Mouse (Mus musculus): ENCODE measurements around the gene Hormad2.

Gene Hormad2

DNA sequence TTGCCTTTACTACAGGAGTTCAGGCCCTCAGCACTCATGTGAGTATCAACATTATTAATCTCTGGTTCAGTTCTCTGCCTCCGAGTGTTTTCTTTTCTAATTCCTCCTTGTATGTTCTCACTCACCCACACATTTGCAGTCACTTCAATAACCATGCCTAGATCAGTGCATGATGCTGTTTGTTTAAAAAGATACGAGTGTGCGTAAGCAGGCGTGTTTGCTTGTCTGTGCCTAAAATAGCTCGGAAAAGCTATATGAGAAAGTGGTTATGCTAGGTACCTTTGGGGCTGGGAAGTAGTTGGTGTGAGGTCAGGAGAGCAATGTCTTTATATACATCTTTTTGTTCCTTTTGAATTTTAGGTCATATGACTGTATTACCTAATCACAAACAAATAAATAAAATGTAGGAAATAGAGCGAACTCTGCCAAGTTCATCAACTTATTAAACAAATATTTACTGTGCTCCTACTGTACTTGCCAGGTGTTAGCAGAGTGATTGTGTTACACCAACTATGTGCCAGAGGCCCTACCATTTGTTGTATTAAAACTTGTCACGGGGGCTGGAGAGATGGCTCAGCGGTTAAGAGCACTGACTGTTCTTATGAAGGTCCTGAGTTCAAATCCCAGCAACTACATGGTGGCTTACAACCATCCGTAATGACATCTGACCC is 100.7 kb downstream of the Hormad2 start:
- DNase-seq (ENCODE audit: low read depth, low spot score) = no peak

DNA sequence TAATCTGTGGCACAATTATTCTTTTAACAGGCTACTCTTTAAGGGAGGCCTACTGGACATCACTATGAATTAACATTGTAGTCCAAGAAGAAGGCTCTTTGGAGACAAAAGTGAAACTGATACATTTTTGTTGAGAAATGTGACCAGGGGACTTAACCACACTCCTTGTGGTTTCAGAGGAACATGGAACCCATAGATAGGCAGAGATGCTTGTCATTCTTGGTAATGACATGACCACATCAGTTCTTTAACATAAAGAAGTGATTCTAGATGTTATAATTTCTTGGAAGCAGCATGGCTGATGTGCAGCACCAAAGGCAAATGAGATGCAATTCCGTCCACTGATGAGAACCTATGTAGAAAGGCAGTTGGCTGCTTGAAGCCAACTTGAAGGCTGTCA is 101.6 kb downstream of the Hormad2 start:
- DNase-seq (ENCODE audit: low read depth, low spot score) = no peak

DNA sequence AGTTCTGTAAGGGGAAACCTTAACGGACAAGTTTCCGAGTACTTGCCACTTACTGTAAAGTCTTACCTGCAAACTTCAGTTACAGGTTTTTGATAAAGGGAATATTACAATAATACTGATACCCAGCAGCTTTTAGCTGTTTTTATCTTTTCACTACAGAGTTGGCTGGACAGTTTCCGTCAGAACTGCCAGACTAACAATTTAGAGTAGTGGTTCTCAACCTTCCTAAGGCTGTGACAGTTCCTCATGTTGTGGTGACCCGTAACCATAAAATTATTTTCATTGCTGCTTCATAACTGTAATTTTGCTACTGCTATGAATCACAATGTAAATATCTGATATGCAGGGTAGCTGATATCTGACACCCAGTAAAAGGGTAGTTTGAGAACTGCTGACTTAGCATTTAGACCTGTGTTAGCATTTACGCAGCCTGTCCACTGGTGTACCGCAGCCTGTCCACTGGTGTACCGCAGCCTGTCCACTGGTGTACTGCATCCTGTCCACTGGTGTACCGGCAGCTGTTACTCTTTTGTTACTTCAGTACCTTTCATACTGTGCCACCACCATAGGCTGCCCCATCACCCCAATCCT is 104.1 kb downstream of the Hormad2 start:
- no peak for DNase-seq (ENCODE audit: low read depth, low spot score)

DNA sequence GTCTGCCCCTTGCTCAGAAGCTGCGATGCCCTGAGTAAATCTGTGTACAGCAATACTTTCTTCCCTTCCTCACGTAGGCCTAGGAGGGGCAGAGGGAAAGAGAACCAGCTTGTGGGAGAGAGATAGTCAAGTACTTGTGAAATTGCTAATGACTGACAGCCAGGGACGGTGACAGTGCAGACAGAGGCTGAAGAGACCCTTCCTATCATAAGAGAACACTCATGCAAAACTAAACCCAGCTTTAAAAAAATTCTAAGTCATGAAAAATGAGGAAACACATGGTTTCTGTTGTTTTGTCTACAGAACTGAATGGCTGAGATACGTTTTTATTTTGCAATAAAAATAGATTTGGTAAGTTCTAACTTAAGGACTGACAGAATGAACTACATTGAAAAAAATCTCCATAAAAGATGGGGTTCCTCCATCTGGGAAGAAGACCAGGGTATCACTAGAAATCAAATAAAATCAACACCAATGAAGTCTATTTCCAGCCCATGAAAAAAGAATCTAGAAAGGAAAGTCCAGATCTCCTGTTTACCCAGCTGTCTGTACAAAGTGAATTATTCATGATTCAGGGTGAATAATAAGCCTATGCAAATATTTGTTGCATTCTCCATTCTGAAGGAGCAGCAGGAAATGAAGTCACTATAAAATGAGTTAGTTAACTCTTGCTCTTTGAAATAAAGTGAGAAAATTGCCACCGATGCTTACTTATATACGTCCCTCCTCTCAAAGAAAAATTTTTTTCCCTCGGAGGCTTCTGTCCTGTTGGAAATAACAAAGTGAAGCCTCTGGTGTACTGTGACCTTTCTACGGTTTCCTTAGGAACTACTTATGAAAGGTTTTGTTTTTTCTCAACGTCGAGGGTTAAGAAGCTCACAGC is 104.9 kb downstream of the Hormad2 start:
- no peak for DNase-seq (ENCODE audit: low read depth, low spot score)

DNA sequence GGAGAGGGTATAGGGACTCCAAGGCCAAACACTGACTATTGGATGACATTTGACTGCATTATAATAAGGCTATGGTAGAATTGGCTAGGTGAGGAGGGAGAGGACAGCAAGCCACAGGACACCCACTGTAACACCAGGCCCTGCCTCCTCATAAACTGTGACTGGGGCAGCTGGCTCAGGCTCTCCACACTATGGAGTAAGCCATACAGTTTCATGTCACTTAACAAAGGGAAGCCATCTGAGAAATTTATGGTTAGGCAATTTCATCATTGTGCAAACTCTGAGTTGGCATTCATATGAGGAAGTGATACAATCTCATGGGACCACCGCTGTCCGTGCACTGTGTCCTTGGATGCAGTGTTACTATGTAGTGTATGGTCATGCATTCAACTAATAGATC is 107.9 kb downstream of the Hormad2 start:
- no peak for DNase-seq (ENCODE audit: low read depth, low spot score)

DNA sequence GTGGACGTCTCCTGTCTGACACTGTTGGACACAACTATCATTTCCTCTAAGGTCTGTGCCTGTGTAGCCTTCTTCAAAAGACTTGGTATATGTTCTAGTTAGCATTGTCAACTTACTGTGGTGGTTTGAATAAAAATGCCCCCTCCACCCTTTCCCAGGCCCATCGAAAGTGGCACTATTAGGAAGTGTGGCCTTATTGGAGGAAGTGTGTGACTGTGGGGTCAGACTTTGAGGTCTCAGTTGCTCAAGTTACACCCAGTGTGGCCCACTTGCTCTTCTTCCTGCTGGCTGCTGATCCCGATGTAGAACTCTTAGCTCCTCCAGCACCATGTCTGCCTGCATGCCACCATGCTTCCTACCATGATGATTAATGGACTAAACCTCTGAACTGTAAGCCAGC is 112.7 kb downstream of the Hormad2 start:
- no peak for DNase-seq (ENCODE audit: low read depth, low spot score)

DNA sequence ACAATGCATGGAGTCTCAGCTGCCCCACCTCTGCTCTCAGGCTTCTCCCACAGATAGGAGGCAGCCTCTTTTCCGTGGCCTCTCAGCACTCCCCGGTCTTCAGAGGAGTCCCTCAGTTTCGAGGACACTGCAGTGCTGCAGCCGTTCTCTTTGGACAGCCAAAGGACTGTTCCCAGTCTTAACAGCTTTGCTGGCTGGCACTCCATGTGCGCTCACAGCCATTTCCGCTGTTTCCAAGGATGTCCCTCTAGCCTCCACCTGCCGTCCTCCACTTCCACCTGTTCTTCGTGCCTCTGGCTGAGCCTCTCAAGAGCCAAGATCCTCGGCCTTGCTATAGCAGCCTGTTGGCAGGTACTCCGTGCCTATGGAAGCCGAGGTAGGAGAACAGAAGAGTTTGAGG is 117.4 kb downstream of the Hormad2 start:
- DNase-seq (ENCODE audit: low read depth, low spot score) = no peak

DNA sequence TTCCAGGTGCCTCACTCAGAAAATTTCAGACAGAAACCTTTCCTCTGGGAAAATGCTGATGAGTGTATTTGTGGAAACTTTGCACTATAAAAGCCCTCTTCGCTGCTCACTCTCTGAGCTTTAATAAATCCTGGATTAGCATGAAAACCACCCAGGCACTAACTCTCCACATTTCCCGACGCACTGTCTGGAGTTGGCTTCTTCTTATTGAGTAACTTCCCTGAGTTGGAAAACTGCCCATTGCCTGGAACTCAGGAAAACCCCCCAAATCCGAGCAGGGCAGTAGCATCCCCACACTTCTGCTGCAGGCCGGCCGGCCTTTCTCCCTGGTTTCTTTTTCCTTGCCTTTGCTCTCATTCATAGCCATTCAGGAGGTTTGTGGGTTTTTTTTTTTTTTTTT is 118.0 kb downstream of the Hormad2 start:
- no peak for DNase-seq (ENCODE audit: low read depth, low spot score)

DNA sequence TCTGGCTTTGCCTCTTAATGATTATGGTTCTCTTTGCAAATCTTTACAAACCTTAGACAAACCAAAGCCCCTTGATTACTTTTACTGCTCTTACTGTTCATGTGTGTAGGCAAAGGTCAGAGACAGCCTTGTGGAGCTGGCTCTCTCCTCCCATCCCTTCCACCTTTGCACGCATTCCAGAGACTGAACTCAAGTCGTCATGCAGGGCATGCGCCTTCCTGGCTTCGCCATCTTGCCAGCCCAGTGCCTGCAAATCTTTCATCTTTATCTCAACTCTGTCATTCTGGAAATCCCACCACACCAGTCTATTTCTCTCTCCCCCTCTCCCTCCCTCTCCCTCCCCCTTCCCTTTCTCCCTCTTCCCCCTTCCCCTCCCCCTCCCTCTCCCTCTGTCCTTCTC is 120.0 kb downstream of the Hormad2 start:
- DNase-seq (ENCODE audit: low read depth, low spot score) = no peak

DNA sequence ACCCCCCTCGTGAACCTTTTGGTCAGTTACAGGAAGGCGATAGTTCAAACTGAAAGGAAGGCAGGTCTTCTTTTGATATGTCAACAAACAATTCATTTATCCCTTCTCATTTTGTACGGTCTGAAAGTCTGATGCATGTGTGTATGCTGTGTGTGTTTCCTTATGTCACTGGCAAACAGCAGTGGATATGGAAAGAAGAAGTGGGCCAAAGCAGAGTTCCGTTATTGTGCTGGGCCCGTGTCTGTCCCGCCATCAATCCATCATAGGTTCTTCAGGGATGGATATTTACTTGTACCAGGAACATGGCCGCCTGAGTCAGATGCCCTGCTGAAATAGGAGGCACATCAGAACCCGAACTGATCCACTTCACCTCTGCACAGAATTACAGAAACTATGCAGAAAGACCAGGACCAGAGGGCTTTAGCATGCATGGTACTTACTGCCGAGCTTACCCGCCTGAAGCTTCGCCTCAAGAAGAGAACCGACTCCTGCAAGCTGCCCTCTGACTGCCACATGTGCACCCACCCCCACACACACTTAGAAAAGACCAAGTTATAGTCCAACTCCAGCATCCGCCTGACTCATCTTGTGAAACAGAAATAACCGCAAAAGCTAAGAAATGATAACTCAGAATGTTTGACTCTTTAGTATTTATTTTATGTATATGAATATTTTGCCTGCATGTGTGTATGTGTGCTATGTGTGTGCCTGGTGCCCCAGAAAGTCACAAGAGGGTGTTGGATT is 121.5 kb downstream of the Hormad2 start:
- DNase-seq (ENCODE audit: low read depth, low spot score) = no peak

DNA sequence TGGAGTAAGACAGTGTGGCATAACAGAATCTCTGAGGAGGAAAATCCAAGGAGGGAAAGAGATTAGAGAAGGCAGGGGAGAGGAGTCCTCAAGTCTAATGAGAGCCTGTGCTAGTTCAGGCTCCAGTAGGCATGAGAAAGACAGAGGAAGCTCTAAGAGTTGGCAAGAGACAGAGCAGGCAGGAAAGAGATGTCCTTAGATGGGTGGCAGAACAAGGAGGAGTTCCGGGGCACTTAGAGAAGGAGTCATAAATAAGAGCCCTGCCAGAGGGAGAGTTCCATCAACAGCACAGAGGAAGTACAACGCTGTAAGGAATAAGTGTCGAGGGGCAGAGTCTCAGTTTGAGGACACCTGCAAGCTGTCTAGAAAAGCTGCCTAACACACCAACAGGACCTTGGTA is 122.9 kb downstream of the Hormad2 start:
- no peak for DNase-seq (ENCODE audit: low read depth, low spot score)

DNA sequence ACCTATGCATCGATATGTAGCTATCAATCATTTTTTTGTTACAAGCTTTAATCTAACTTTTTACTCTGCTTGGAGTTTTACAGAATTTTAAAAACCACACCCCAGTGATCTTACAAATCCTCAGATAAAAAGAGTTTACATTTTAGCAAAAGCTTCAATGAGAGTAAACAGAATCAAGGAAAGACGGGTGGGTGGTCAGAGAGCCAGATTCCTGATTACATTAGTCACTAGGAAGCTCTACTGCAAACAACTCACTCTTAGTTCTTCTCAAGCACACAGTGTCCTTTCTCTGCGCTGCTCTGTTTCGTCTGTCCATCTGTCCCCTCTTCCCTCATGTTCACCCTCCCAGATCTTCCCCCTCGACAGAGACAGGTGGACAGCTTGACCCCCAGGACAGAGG is 123.6 kb downstream of the Hormad2 start:
- no peak for DNase-seq (ENCODE audit: low read depth, low spot score)

DNA sequence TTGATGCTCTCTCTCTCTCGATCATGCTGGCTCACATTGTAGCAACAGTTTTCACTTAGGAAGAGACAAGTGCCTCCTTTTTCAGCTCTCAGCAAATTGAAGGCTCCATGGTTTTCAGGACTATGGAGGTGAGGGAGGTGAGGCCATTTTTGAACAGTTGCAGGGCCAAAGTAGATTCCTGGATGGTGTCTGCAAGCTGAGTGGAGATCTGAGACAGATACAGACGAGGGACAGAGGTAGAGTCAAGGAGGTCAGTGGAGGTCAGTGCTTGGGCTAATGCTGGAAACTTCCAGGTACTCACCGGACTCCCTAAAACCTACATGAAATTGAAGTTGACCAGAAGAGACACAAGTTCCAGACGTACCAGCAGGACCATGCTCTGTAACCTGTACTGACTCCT is 128.7 kb downstream of the Hormad2 start:
- no peak for DNase-seq (ENCODE audit: low read depth, low spot score)

DNA sequence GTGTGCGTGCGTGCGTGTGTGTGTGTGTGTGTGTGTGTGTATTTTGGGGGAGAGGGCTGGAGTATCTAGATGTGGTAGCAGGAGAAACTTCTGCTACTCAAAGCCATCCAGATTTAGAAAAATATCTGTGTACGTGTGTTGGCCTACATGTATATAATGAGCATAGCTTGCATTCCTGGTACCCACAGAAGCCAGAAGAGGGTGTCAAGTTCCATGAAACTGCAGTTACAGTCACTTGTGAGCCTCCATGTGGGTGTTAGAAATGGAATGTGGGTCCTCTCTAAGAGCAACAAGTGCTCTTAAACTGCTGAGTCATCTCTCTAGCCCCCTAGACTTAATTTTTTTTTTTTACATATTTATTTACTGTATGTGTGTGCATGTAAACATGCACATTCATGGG is 130.6 kb downstream of the Hormad2 start:
- DNase-seq (ENCODE audit: low read depth, low spot score) = no peak

DNA sequence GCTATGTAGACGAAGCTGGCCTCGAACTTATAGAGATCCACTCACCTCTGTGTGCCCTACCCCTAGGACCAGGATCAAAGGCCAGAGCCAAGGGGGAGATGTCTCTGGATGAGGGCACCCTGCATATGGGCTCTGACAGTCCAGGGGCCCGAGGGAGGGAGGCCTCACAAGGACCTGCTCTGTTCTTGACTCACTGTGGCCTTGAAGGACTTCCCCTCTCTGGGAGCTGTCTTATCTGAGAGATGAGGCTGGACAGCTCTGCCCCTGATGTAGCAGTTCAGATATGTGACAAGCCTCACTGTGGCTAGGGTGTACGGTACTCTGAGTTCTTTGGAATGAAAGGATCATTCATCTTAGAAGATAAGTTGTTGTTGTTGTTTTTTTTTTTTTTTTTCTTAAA is 131.3 kb downstream of the Hormad2 start:
- no peak for DNase-seq (ENCODE audit: low read depth, low spot score)

DNA sequence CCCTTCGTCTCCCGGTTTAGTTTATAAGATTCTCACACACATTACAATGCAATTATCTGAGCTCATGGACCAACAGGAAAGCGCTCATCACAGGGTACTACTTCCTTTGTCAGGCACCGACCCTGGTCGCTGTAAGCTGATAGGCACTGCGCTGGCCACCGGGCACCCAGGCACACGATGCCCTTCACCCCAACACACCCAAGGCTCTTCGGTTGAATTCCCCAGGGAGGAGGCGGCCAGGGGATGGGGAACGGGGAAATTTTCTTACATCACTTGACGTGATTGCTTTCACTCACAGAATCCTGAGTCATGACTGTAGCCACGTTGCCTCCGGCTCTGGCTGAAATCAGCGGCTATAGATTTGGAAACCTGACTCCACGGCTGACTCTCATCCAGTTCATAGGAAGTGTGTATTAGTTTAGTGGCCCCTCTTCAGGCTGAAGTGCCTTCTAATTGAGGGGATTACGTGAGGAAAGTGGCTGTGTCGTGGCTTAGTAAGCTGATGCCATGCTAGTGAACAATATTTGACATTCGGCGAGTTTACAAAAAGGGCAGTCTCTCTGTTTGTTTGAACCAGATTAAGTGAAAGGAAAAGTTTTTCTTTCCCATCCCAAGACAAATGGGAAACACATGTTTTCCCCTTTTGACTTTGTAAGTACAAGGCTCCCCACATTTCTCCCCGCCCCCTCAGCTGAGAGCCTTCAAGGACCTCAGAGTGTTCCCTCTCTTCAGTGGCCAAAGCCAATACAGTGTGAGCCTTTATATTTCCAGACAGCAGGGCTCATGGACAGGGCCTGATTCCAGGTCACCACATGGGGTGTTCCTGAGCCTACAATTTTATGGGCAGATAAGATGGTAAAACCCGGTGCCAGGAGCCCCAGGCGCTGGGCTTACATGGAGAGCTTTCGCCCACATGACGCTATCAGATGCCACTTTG is 132.1 kb downstream of the Hormad2 start:
- no peak for DNase-seq (ENCODE audit: low read depth, low spot score)

DNA sequence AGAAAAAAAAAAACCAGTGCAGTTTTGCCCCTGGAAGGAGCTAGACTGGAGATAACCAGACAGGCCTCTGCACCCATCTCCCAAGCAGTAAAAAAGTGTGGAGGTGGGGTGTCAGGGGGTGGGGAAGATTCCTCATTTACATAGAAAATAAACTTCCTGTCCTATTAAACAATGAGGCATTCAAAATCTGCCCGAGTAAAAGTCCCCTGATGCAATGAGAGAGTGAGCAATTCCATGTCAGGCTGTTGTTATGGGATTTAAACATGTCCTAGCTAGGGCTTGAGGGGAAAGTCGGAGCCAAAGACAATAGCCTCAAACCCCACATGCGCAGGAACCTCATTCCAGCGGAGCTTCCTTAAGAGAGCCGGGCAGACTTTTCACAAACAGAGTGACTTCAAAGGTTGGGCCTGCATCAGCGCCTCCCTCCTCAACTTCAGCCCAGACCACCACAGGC is 132.8 kb downstream of the Hormad2 start:
- DNase-seq (ENCODE audit: low read depth, low spot score) = peak; percentile 27

DNA sequence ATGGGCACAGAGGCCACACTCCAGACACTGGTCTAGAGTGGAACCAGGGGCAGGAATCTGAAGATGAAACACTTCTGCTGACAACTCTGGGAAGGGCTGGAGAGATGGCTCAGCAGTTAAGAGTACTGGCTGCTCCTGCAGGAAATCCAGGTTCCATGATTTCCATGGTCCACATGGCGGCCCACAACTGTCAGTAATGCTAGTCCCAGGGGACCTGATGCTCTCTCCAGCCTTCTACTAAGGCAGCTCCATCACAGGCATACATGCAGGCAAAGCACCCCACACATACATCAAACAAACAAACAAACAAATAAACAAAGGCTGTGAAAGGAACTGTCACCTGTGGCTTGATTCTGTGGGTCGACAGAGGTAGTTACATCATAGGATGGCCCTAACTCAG is 134.8 kb downstream of the Hormad2 start:
- DNase-seq (ENCODE audit: low read depth, low spot score) = no peak

DNA sequence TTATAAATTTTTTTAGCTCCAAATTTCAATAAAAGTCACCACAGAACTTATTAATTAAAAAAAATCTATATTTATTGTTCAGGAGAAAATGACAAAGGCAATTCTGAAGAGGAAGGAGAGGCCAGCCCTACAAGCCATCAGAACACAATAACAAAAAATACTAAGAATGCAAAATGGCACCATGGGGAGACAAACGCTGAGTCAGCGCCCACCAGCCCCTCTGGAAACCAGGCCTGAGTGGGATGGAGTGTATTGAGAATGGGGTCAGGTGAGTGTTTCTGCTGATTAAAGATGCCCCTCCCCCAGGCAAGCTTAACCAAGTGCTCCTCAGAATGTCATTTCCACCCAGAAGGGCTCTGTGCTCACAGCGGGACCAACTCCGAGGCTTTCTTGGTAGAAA is 135.8 kb downstream of the Hormad2 start:
- DNase-seq (ENCODE audit: low read depth, low spot score) = no peak

DNA sequence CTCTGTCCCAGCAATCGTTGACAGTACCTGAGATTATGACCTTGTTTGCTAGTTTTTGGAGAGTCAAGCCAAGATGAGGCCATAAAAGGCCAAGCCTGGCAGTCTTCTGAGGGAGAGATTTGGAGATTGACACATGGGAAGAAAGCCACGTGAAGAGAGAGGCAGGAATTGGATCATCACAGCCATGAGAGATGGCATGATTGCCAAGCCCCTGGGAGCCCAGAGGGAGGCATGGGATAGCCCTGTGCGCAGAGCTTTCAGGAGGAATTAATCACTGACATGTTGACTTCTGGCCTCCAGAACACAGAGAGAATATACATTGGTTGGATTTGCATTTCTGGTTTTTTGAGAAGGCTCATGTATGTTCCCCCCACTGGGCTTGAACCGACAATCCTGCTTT is 136.7 kb downstream of the Hormad2 start:
- no peak for DNase-seq (ENCODE audit: low read depth, low spot score)

DNA sequence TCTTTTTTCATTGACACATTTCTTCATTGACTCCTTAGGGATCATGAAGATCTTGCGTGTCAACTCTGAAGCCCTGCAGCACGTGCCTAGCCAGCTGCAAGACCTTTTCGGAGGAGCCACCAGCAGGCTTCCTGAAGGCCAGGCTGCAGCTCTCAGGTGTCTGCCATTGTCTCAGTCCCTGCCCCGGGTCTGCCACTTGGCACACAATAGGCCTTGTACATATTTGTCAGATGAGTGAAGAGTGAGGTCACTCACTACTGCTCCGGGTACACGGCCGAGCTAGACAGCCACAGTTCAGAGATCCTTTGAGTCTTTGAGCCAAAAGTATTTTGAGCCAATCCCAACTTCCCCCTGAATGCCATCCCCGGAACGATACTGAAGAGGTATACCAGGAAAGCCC is 137.9 kb downstream of the Hormad2 start:
- DNase-seq (ENCODE audit: low read depth, low spot score) = peak; percentile 37

Data from ES-CJ7 (cell line).